Mouse (Mus musculus) layer of hippocampus, adult 9-10 months (tissue): ENCODE results near the gene Hoxa5.
A peak's percentile ranks its signal among the peaks of the same experiment; 100 is the strongest.

Experiments
- DNase-seq: peaks from one replicate; pipeline ENCODE4 v3.0.0; 2022; ENCODE audit warnings: low spot score

Gene Hoxa5

GRCm38 (mm10) chr6:52226569-52227257, 22.3 kb upstream of the Hoxa5 start:
- no peak for DNase-seq

GRCm38 (mm10) chr6:52225612-52226568, 21.5 kb upstream of the Hoxa5 start:
- no peak for DNase-seq

- no peak for DNase-seq
Observed at GRCm38 (mm10) chr6:52224895-52225611, 20.7 kb upstream of the Hoxa5 start.

GRCm38 (mm10) chr6:52223939-52224760, 19.8 kb upstream of the Hoxa5 start:
- no peak for DNase-seq

GRCm38 (mm10) chr6:52222729-52223128, 18.3 kb upstream of the Hoxa5 start:
- DNase-seq: no peak

- no peak for DNase-seq
Observed at GRCm38 (mm10) chr6:52221993-52222685, 17.8 kb upstream of the Hoxa5 start.

GRCm38 (mm10) chr6:52221337-52221992, 17.1 kb upstream of the Hoxa5 start, which contains the start of gene Hoxa7:
TSS of gene Hoxa7 (minus strand) at chr6:52221854.
- DNase-seq: peak; percentile 47

GRCm38 (mm10) chr6:52220865-52221310, 16.5 kb upstream of the Hoxa5 start:
- no peak for DNase-seq

- DNase-seq: no peak
Observed at GRCm38 (mm10) chr6:52220003-52220864, 15.8 kb upstream of the Hoxa5 start.

- no peak for DNase-seq
Observed at GRCm38 (mm10) chr6:52219234-52219942, 15.0 kb upstream of the Hoxa5 start.

- DNase-seq: no peak
Observed at GRCm38 (mm10) chr6:52218643-52219215, 14.3 kb upstream of the Hoxa5 start.

GRCm38 (mm10) chr6:52217895-52218642, 13.7 kb upstream of the Hoxa5 start:
- no peak for DNase-seq

GRCm38 (mm10) chr6:52217459-52217768, 13.0 kb upstream of the Hoxa5 start:
- no peak for DNase-seq

GRCm38 (mm10) chr6:52216691-52217458, 12.5 kb upstream of the Hoxa5 start:
- no peak for DNase-seq

- DNase-seq: no peak
Observed at GRCm38 (mm10) chr6:52215771-52216535, 11.6 kb upstream of the Hoxa5 start.

- no peak for DNase-seq
Observed at GRCm38 (mm10) chr6:52215070-52215469, 10.7 kb upstream of the Hoxa5 start.
